Mouse (Mus musculus) cerebellum, adult 2 months (tissue): ENCODE results near the gene Dnaja4. TPM values are rescaled to one million over a fixed set of nuclear protein-coding genes. Genes with fewer than 3 reads are reported as not detected.

Source experiments
- DNase-seq, 2 experiments: peaks; one replicate each; pipeline ENCODE4 v3.0.0; 2021
- H3K27ac ChIP-seq: fragments of 200-500 bp; 2 replicates; pipeline ENCODE4 v1.5.1; 2012; ENCODE audit warnings: low read length, control low read depth, inconsistent platforms; ENCODE audit not compliant: insufficient read depth
- H3K27me3 ChIP-seq: fragments of 200-500 bp; 2 replicates; pipeline ENCODE4 v1.6.1; 2012; ENCODE audit warnings: inconsistent platforms, mild to moderate bottlenecking, low read length, moderate library complexity; ENCODE audit not compliant: control insufficient read depth, insufficient read depth
- H3K4me1 ChIP-seq: fragments of 200-500 bp; 2 replicates; pipeline ENCODE4 v1.6.1; 2011; ENCODE audit warnings: low read length; ENCODE audit not compliant: control insufficient read depth, insufficient read depth
- H3K4me3 ChIP-seq: fragments of 200-500 bp; replicated peaks from 2 replicates; pipeline ENCODE3; 2011; ENCODE audit warnings: mild to moderate bottlenecking, low read depth, low read length, control low read depth; ENCODE audit not compliant: insufficient read depth
- CTCF ChIP-seq: fragments of 200-500 bp; IDR thresholded peaks from 2 replicates; pipeline ENCODE4 v1.5.1; 2011; ENCODE audit warnings: low read depth, mild to moderate bottlenecking, control low read depth, low read length, moderate library complexity, borderline replicate concordance; ENCODE audit not compliant: insufficient read depth
- POLR2A ChIP-seq: fragments of 200-500 bp; IDR thresholded peaks from 2 replicates; pipeline ENCODE4 v1.6.1; 2011; ENCODE audit warnings: low read length, control low read depth, borderline replicate concordance; ENCODE audit not compliant: insufficient read depth
- WGBS: fragments of 180-500 bp; shearing (Covaris S2); methylation state at CpG from one replicate; pipeline ENCODE4 v1.1.7; 2018; 5-methylcytosine and 5-hydroxymethylcytosine counted together
- polyA plus RNA-seq: library from polyadenylated mRNA; depleted of rRNA; stranded (reverse); fragments of >200 nt; gene quantifications from 2 replicates; pipeline ENCODE4 v1.2.3, GENCODE M21; 2012; rRNA removed

Gene Dnaja4
- polyA plus RNA-seq = 36.4 and 37.5 TPM in 2 replicates

- peak within 1 kb of the TSS; percentile 68 for H3K27ac ChIP-seq
- no peaks in the 10 kb centered on the region for H3K27me3 ChIP-seq
- TF ChIP-seq POLR2A (no peak), CTCF (no peak)
- WGBS = 73% methylated on average over 17 of the region's 17 CpGs
- H3K4me1 ChIP-seq = peaks cover 3% of the 10 kb centered on the region; the same call in 1 of the 2 replicates
- DNase-seq = no peak
- peak within 1 kb of the TSS; percentile 63 for H3K4me3 ChIP-seq
Observed at GRCm38 (mm10) chr9:54698318-54699086, at the start of gene Dnaja4. Dnaja4 (plus strand) TSS chr9:54698873.

- H3K4me3 ChIP-seq = no peak overlapping the region
- no peak for DNase-seq
- no peak overlapping the region for H3K27ac ChIP-seq
- TF ChIP-seq POLR2A = no peak
- TF ChIP-seq CTCF = no peak
- no peaks in the 10 kb centered on the region for H3K27me3 ChIP-seq
- 79% methylated on average over 1 of the region's 1 CpGs for WGBS
- H3K4me1 ChIP-seq = no peaks in the 10 kb centered on the region
Observed at GRCm38 (mm10) chr9:54649360-54649759, 49.3 kb upstream of the Dnaja4 start.

GRCm38 (mm10) chr9:54652778-54653177 lies 45.9 kb upstream of the Dnaja4 start:
- Histone ChIP-seq H3K4me1 (no peaks in the 10 kb centered on the region), H3K27me3 (no peaks in the 10 kb centered on the region), H3K4me3 (no peak overlapping the region), H3K27ac (no peak overlapping the region)
- WGBS = 77% methylated on average over 2 of the region's 2 CpGs
- no peak for TF ChIP-seq CTCF
- TF ChIP-seq POLR2A = no peak
- no peak for DNase-seq

GRCm38 (mm10) chr9:54655846-54656245 lies 42.8 kb upstream of the Dnaja4 start:
- no peaks in the 10 kb centered on the region for H3K4me1 ChIP-seq
- H3K27me3 ChIP-seq = no peaks in the 10 kb centered on the region
- TF ChIP-seq POLR2A (no peak), CTCF (no peak)
- no peak overlapping the region for H3K4me3 ChIP-seq
- H3K27ac ChIP-seq = no peak overlapping the region
- WGBS = 48% methylated on average over 2 of the region's 2 CpGs
- no peak for DNase-seq

- DNase-seq = no peak
- no peak overlapping the region for H3K4me3 ChIP-seq
- H3K27me3 ChIP-seq = no peaks in the 10 kb centered on the region
- H3K4me1 ChIP-seq = no peaks in the 10 kb centered on the region
- no peak overlapping the region for H3K27ac ChIP-seq
- 80% methylated on average over 6 of the region's 6 CpGs for WGBS
- TF ChIP-seq CTCF (no peak), POLR2A (no peak)
Observed at GRCm38 (mm10) chr9:54656402-54656801, 42.3 kb upstream of the Dnaja4 start.

- H3K27ac ChIP-seq = no peak overlapping the region
- H3K27me3 ChIP-seq = no peaks in the 10 kb centered on the region
- 81% methylated on average over 6 of the region's 6 CpGs for WGBS
- no peak for DNase-seq
- H3K4me3 ChIP-seq = no peak overlapping the region
- no peaks in the 10 kb centered on the region for H3K4me1 ChIP-seq
- TF ChIP-seq CTCF = no peak
- TF ChIP-seq POLR2A = no peak
Observed at GRCm38 (mm10) chr9:54658773-54659172, 39.9 kb upstream of the Dnaja4 start.

GRCm38 (mm10) chr9:54661605-54662377 lies 36.9 kb upstream of the Dnaja4 start, which contains the start of gene Acsbg1:
Acsbg1 (minus strand) TSS chr9:54661870.
- Histone ChIP-seq H3K4me3 (peak within 1 kb of the TSS; percentile 38), H3K27me3 (no peaks in the 10 kb centered on the region), H3K4me1 (no peaks in the 10 kb centered on the region), H3K27ac (no peak within 1 kb of the TSS)
- no peak for TF ChIP-seq CTCF
- no peak for TF ChIP-seq POLR2A
- WGBS = 19% methylated on average over 10 of the region's 10 CpGs
- DNase-seq = peak; percentile 24 to 35
